Mouse (Mus musculus) kidney, embryonic 15.5 days (tissue): Measurements from ENCODE around the gene Cdkn1a. TPM values are rescaled to one million over a fixed set of nuclear protein-coding genes. Genes with fewer than 3 reads are reported as not detected.

Experiments
- ATAC-seq: fragments of 200-750 bp; cut with Nextera tagmentation; replicated peaks from 2 replicates; pipeline ENCODE4 v1.8.0; 2017; ENCODE audit warnings: moderate TSS enrichment; ENCODE audit not compliant: low FRiP score
- H3K27ac ChIP-seq: fragments of 300-500 bp; sonication (generic); 2 replicates; pipeline ENCODE4 v1.5.1; 2015; ENCODE audit warnings: mild to moderate bottlenecking, inconsistent platforms
- H3K27me3 ChIP-seq: fragments of 300-500 bp; sonication (generic); 2 replicates; pipeline ENCODE4 v1.6.1; 2015; ENCODE audit warnings: inconsistent platforms
- H3K36me3 ChIP-seq: fragments of 300-500 bp; sonication (generic); 2 replicates; pipeline ENCODE4 v1.6.1; 2015; ENCODE audit warnings: inconsistent platforms
- H3K4me1 ChIP-seq: fragments of 300-500 bp; sonication (generic); 2 replicates; pipeline ENCODE4 v1.6.1; 2015; ENCODE audit warnings: inconsistent platforms
- H3K4me2 ChIP-seq: fragments of 300-500 bp; sonication (generic); 2 replicates; pipeline ENCODE4 v1.6.1; 2015; ENCODE audit warnings: moderate library complexity, mild to moderate bottlenecking, inconsistent platforms
- H3K4me3 ChIP-seq: fragments of 300-500 bp; sonication (generic); replicated peaks from 2 replicates; pipeline ENCODE4 v1.5.1; 2015; ENCODE audit warnings: mild to moderate bottlenecking, inconsistent platforms
- H3K9ac ChIP-seq: fragments of 300-500 bp; sonication (generic); 2 replicates; pipeline ENCODE4 v1.6.1; 2015; ENCODE audit warnings: mild to moderate bottlenecking, inconsistent platforms
- H3K9me3 ChIP-seq: fragments of 300-500 bp; sonication (generic); replicated peaks from 2 replicates; pipeline ENCODE4 v1.6.1; 2016; ENCODE audit warnings: inconsistent platforms
- WGBS: fragments of 180-500 bp; shearing (Covaris S2); methylation state at CpG from one replicate; pipeline ENCODE4 v1.1.7; 2015; ENCODE audit warnings: mixed read lengths; 5-methylcytosine and 5-hydroxymethylcytosine counted together
- polyA plus RNA-seq: library from polyadenylated mRNA; unstranded; fragments of >200 nt; fragmentation: Nextera tagmentation; extraction: Ambion mirVana; gene quantifications from 2 replicates; pipeline ENCODE4 v1.2.1, GENCODE M21; 2015

Gene Cdkn1a
- polyA plus RNA-seq, 1 experiment from 2014 or later = 62.2 TPM

DNA sequence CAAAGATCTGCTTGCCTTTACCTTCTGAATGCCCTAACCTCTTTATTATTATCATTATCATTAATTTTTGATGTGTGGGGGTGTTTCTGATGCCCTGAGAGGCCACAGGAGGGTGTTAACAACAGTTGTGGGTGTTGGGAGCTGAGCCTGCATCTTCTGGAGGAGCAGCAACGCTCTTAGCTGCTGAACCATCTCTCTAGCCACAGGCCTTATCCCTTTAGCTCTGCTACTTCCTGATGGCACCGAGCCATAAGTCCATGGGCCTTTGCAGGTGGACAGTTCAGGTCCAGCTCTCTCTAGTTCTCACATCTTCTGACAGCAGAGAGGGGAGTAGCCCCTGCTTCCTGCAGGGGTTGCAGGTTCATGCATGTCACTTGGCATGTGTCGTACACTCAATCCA is 50.8 kb downstream of the Cdkn1a start:
- no peaks in the 10 kb centered on the region for H3K27me3 ChIP-seq
- 86% methylated on average over 3 of the region's 3 CpGs for WGBS
- no peak overlapping the region for H3K4me3 ChIP-seq
- no peak overlapping the region for H3K4me2 ChIP-seq
- ATAC-seq = no peak
- H3K9me3 ChIP-seq = 0 out of 2 replicates have a peak, but pooled peaks cover 4% of the 10 kb centered on the region
- no peak overlapping the region for H3K9ac ChIP-seq
- H3K4me1 ChIP-seq = no peaks in the 10 kb centered on the region
- H3K36me3 ChIP-seq = no peaks in the 10 kb centered on the region
- no peak overlapping the region for H3K27ac ChIP-seq

DNA sequence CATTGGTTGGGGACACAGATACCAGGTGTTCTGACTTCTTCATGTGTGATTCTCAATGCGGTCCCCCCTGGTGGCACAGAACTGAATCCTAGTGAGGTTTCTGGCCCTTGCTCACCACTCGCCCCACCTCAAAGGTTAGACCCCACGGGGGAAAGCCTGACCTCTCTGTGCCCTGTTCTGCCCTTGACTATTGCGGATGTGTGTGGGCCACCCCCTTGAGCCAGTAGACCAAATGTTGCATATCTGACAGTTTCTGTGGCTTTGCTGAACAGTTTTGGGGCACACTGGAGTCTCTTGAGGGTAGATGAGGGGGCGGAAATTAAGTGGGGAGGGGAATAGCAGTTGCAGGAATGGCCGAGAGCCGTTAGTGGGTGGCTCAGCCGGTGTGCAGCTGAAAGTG is 52.5 kb downstream of the Cdkn1a start:
- H3K27ac ChIP-seq = no peak overlapping the region
- no peaks in the 10 kb centered on the region for H3K27me3 ChIP-seq
- peaks cover 6% of the 10 kb centered on the region; the same call in 1 of the 2 replicates for H3K4me1 ChIP-seq
- 0 out of 2 replicates have a peak, but pooled peaks cover 4% of the 10 kb centered on the region for H3K9me3 ChIP-seq
- ATAC-seq = no peak
- H3K4me2 ChIP-seq = no peak overlapping the region
- no peak overlapping the region for H3K9ac ChIP-seq
- no peaks in the 10 kb centered on the region for H3K36me3 ChIP-seq
- H3K4me3 ChIP-seq = no peak overlapping the region
- 64% methylated on average over 8 of the region's 8 CpGs for WGBS

GRCm38 (mm10) chr17:29145101-29145500 is 54.3 kb downstream of the Cdkn1a start:
- Histone ChIP-seq H3K4me1 (peaks cover 8% of the 10 kb centered on the region; the same call in 1 of the 2 replicates), H3K27ac (no peak overlapping the region), H3K4me3 (no peak overlapping the region), H3K9me3 (0 out of 2 replicates have a peak, but pooled peaks cover 4% of the 10 kb centered on the region), H3K36me3 (no peaks in the 10 kb centered on the region), H3K27me3 (no peaks in the 10 kb centered on the region), H3K9ac (no peak overlapping the region), H3K4me2 (no peak overlapping the region)
- WGBS = 88% methylated on average over 12 of the region's 12 CpGs
- ATAC-seq = no peak

DNA sequence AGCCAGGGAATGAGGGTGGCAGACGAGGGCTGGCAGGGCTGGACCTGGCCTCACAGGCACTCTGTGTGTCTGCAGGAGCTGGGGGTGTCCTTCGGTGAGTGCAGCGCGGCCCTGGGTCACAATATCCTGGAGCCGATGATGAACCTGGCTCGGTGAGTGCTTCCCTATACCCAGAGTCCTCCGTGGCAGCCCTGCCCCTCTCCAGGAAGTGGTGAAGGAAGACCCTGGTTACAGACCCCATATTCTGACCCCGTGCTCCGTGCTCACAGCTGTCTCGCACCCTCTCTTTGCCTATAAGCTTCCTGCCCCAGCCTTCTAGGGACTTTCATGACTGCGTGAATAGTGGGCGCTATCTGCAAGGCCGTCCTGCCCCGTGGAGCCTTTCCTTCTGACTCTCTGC is 56.5 kb downstream of the Cdkn1a start:
- H3K4me2 ChIP-seq = no peak overlapping the region
- 0 out of 2 replicates have a peak, but pooled peaks cover 4% of the 10 kb centered on the region for H3K9me3 ChIP-seq
- H3K9ac ChIP-seq = no peak overlapping the region
- no peak overlapping the region for H3K27ac ChIP-seq
- WGBS = 77% methylated on average over 14 of the region's 14 CpGs
- no peak overlapping the region for H3K4me3 ChIP-seq
- H3K36me3 ChIP-seq = no peaks in the 10 kb centered on the region
- ATAC-seq = no peak
- H3K4me1 ChIP-seq = peaks cover 8% of the 10 kb centered on the region; the same call in 1 of the 2 replicates
- H3K27me3 ChIP-seq = no peaks in the 10 kb centered on the region

GRCm38 (mm10) chr17:29147773-29148172 is 57.0 kb downstream of the Cdkn1a start:
- H3K27ac ChIP-seq = no peak overlapping the region
- WGBS = 83% methylated on average over 6 of the region's 6 CpGs
- no peak overlapping the region for H3K4me3 ChIP-seq
- peaks cover 8% of the 10 kb centered on the region; the same call in 1 of the 2 replicates for H3K4me1 ChIP-seq
- no peaks in the 10 kb centered on the region for H3K27me3 ChIP-seq
- H3K4me2 ChIP-seq = no peak overlapping the region
- no peak overlapping the region for H3K9ac ChIP-seq
- H3K36me3 ChIP-seq = no peaks in the 10 kb centered on the region
- H3K9me3 ChIP-seq = 0 out of 2 replicates have a peak, but pooled peaks cover 4% of the 10 kb centered on the region
- no peak for ATAC-seq

GRCm38 (mm10) chr17:29149766-29150165 is 59.0 kb downstream of the Cdkn1a start:
- WGBS = 69% methylated on average over 7 of the region's 7 CpGs
- 0 out of 2 replicates have a peak, but pooled peaks cover 4% of the 10 kb centered on the region for H3K9me3 ChIP-seq
- no peaks in the 10 kb centered on the region for H3K27me3 ChIP-seq
- peaks cover 8% of the 10 kb centered on the region; the same call in 1 of the 2 replicates for H3K4me1 ChIP-seq
- no peaks in the 10 kb centered on the region for H3K36me3 ChIP-seq
- H3K4me3 ChIP-seq = no peak overlapping the region
- no peak overlapping the region for H3K4me2 ChIP-seq
- no peak overlapping the region for H3K27ac ChIP-seq
- no peak overlapping the region for H3K9ac ChIP-seq
- no peak for ATAC-seq

Other genes starting within 250 kb of the Cdkn1a start
- gene Pnpla1, start 232.6 kb upstream of the Cdkn1a start, polyA plus RNA-seq = 0.08 and 0.10 TPM in 2 replicates
- 0.12 and 0.23 TPM in 2 replicates for gene 4930539E08Rik, start 175.7 kb upstream of the Cdkn1a start, polyA plus RNA-seq
- gene Pxt1, start 147.1 kb upstream of the Cdkn1a start, polyA plus RNA-seq = 0.21 TPM in 1 of 2 replicates, not detected in the other
- gene Kctd20, start 139.0 kb upstream of the Cdkn1a start, polyA plus RNA-seq = 88.8 and 91.5 TPM in 2 replicates
- 98.5 and 105 TPM in 2 replicates for gene Stk38, start 83.0 kb upstream of the Cdkn1a start, polyA plus RNA-seq
- gene Srsf3, start 58.3 kb upstream of the Cdkn1a start, polyA plus RNA-seq = 605 and 671 TPM in 2 replicates
- 0.34 and 0.35 TPM in 2 replicates for gene Rab44, start 23.2 kb downstream of the Cdkn1a start, polyA plus RNA-seq
- gene Cpne5, start 147.2 kb downstream of the Cdkn1a start, polyA plus RNA-seq = 7.8 and 9.4 TPM in 2 replicates
- 171 and 182 TPM in 2 replicates for gene Ppil1, start 173.2 kb downstream of the Cdkn1a start, polyA plus RNA-seq
- gene BC004004, start 177.8 kb downstream of the Cdkn1a start, polyA plus RNA-seq = 67.6 and 73.2 TPM in 2 replicates
- 3.4 and 5.8 TPM in 2 replicates for gene Pi16, start 226.7 kb downstream of the Cdkn1a start, polyA plus RNA-seq